Mouse (Mus musculus) kidney, embryonic 16.5 days (tissue): ENCODE results near the gene Gstm2. TPM values are rescaled to one million over a fixed set of nuclear protein-coding genes. Genes with fewer than 3 reads are reported as not detected.
"Not testable (repeated sequence)": the region's sequence is repeated elsewhere in the genome, so short reads cannot be mapped to it uniquely, and the experiment has no call there.

ENCODE experiments used
- ATAC-seq: fragments of 200-750 bp; cut with Nextera tagmentation; 2 replicates; pipeline ENCODE4 v1.8.0; 2017; ENCODE audit warnings: moderate TSS enrichment; ENCODE audit not compliant: low FRiP score, low TSS enrichment
- H3K27ac ChIP-seq: fragments of 300-500 bp; sonication (generic); 2 replicates; pipeline ENCODE4 v1.5.1; 2014; ENCODE audit warnings: low read length
- H3K27me3 ChIP-seq: fragments of 300-500 bp; sonication (generic); 2 replicates; pipeline ENCODE4 v1.6.1; 2014; ENCODE audit warnings: low read length, control low read depth, mixed read lengths; ENCODE audit not compliant: insufficient read depth
- H3K36me3 ChIP-seq: fragments of 300-500 bp; sonication (generic); 2 replicates; pipeline ENCODE4 v1.6.1; 2014; ENCODE audit warnings: low read length, control low read depth, mixed read lengths; ENCODE audit not compliant: insufficient read depth
- H3K4me1 ChIP-seq: fragments of 300-500 bp; sonication (generic); 2 replicates; pipeline ENCODE4 v1.6.1; 2014; ENCODE audit warnings: low read length, control low read depth, mixed read lengths; ENCODE audit not compliant: insufficient read depth
- H3K4me2 ChIP-seq: fragments of 300-500 bp; sonication (generic); replicated peaks from 2 replicates; pipeline ENCODE4 v1.6.1; 2014; ENCODE audit warnings: low read depth, low read length
- H3K4me3 ChIP-seq: fragments of 300-500 bp; sonication (generic); 2 replicates; pipeline ENCODE4 v1.5.1; 2014; ENCODE audit warnings: mild to moderate bottlenecking, low read length
- H3K9ac ChIP-seq: fragments of 300-500 bp; sonication (generic); replicated peaks from 2 replicates; pipeline ENCODE4 v1.6.1; 2014; ENCODE audit warnings: low read length
- H3K9me3 ChIP-seq: fragments of 300-500 bp; sonication (generic); 2 replicates; pipeline ENCODE4 v1.6.1; 2016; ENCODE audit warnings: low read length, control low read depth
- WGBS: fragments of 180-500 bp; shearing (Covaris S2); extraction: QIAGEN DNeasy Blood & Tissue Kit; methylation state at CpG from one replicate; pipeline ENCODE4 v1.1.7; 2014; 5-methylcytosine and 5-hydroxymethylcytosine counted together
- polyA plus RNA-seq: library from polyadenylated mRNA; unstranded; fragments of >200 nt; fragmentation: Nextera tagmentation; extraction: Ambion mirVana; gene quantifications from 2 replicates; pipeline ENCODE4 v1.2.1, GENCODE M21; 2015

Gene Gstm2
- 115 and 132 TPM in 2 replicates for polyA plus RNA-seq

DNA sequence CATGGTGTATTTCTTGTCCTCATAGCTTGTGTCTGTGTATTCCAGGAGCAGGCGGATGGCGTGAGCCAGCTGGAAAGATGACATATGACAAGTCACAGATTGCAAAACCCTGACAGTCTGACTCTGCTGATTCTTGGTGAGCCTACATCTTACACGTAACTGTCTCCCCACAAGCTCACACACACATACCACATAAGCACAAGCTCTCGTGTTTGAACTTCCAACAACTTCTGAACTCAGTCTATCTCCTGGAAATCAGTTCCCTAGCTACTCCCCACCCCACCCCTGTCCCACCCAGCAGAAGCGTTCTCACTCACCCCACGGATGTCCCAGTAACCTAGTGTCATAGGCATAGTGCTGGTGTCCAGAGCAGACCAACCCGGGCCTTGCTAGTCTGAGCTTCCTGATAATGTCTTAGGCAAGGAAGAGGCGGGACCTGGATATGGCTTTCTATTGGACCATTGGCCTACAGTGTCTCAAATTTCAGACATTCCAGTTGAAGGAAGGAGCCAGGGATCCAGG is at the start of gene Gstm2:
Gene Gstm2 (minus strand): TSS at position 413 of the 522 bp plus-strand sequence.
- peak; percentile 95 for ATAC-seq

DNA sequence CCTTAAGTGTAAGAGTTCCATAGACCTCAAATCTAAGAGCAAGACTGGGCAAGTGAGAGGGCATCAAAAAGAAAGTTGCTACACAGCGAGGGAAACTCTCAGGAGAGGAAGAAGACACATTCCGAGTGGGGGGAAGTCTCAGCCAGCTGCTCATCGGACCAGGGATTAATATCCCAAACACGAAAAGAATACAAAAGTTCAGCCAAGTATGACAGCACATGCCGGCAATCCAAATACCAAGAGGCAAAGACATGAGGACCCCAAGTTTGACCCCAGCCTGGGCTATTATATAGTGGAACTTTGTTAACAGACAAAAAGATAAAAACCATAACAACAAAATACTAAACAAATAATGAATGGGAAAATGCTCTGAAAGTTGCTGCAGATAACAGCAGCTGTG is 46.9 kb upstream of the Gstm2 start:
- Histone ChIP-seq H3K4me1 (no peaks in the 10 kb centered on the region), H3K4me2 (no peak overlapping the region), H3K27ac (no peak overlapping the region), H3K4me3 (no peak overlapping the region), H3K27me3 (no peaks in the 10 kb centered on the region), H3K9me3 (no peaks in the 10 kb centered on the region), H3K36me3 (no peaks in the 10 kb centered on the region), H3K9ac (no peak overlapping the region)
- WGBS = 44% methylated on average over 5 of the region's 5 CpGs
- no peak for ATAC-seq

More for the DNA sequence above, at the start of gene Gstm2:
- Histone ChIP-seq H3K4me2 (peak within 1 kb of the TSS; percentile 50), H3K27me3 (no peaks in the 10 kb centered on the region), H3K9me3 (no peaks in the 10 kb centered on the region), H3K9ac (no peak within 1 kb of the TSS), H3K27ac (peak within 1 kb of the TSS; percentile 32), H3K4me1 (peaks cover 16% of the 10 kb centered on the region), H3K4me3 (peak within 1 kb of the TSS; percentile 32; the same call in 1 of the 2 replicates), H3K36me3 (no peaks in the 10 kb centered on the region)
- 39% methylated on average over 8 of the region's 8 CpGs for WGBS

DNA sequence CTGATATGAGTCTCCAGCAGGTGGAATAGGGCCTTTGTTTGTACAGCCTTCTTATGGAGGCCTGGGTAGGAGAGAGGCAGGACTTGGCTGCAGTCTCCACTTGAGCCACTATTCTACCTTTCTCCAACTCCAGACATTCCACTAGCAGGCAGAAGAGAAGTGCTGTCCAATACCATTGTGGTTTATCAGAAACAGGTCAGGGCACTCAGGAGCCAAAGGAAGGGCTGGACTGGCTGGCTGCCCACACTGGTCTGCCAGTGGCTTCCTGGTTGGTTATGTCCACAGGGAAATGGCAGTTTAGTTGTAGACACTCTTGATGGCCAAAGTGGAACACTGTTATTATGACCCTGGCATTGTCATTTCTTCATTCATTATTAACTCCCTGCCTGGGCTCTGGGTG is 45.9 kb upstream of the Gstm2 start:
- Histone ChIP-seq H3K27me3 (no peaks in the 10 kb centered on the region), H3K4me3 (no peak overlapping the region), H3K9me3 (no peaks in the 10 kb centered on the region), H3K9ac (no peak overlapping the region), H3K4me1 (no peaks in the 10 kb centered on the region), H3K4me2 (no peak overlapping the region), H3K36me3 (no peaks in the 10 kb centered on the region), H3K27ac (no peak overlapping the region)
- ATAC-seq = no peak

DNA sequence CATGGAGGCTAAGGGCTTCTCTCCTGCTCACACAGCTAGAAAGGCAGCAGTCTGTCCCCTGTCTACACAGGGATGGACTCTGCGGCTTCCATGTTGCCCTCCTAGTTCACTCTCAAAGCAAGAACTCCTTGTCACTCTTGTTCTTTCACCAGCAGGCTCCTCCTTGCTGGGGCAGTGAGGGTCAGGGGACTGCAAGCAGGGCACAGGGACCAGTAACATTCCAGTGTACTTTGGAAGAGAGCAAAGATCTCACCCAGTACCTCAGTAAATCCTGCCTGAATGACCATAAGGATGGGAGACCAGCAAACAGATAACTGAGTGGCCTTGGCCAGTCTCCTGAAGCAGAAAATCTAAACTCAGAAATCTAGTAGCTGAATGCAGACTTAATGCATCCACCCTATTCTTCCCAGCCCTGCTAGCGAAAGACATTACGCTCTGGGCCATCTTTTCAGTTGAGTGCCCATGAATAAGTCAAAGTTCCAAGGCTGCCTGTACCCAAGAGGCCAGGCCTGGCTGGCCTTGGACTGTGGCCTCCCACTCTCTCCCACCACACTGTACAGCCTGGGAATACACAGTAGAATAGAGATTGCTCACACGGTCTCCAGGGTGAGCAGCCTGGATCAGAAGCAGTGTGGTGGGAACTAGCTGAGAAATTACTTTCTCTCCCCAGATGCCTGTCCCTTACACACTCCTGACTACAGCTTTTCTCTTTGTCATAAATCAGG is 42.5 kb upstream of the Gstm2 start:
- H3K9me3 ChIP-seq = no peaks in the 10 kb centered on the region
- H3K9ac ChIP-seq = no peak overlapping the region
- H3K27ac ChIP-seq = no peak overlapping the region
- peak; percentile 64 for ATAC-seq
- no peak overlapping the region for H3K4me2 ChIP-seq
- H3K4me1 ChIP-seq = no peaks in the 10 kb centered on the region
- H3K4me3 ChIP-seq = no peak overlapping the region
- no peaks in the 10 kb centered on the region for H3K36me3 ChIP-seq
- WGBS = 70% methylated on average over 4 of the region's 4 CpGs
- no peaks in the 10 kb centered on the region for H3K27me3 ChIP-seq

DNA sequence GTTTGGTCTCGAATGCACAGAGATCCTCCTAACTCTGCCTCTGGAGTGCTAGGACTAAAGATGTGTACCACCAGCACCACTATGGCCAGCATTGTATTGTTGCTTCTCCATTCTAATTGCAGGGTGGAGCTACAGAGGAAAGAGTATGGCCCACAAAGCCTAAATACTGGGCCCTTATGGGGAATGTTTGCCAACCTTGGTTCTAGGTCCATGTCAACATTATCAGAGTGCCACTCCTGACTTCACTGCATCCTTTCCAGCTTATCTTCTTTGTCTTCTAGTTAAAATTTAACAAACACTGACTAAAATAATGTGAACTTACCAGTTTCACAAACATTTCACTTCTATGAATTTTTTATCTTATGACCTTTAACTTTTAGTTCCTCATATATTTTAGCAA is 40.3 kb upstream of the Gstm2 start:
- H3K27ac ChIP-seq = no peak overlapping the region
- no peak for ATAC-seq
- 85% methylated on average over 1 of the region's 1 CpGs for WGBS

DNA sequence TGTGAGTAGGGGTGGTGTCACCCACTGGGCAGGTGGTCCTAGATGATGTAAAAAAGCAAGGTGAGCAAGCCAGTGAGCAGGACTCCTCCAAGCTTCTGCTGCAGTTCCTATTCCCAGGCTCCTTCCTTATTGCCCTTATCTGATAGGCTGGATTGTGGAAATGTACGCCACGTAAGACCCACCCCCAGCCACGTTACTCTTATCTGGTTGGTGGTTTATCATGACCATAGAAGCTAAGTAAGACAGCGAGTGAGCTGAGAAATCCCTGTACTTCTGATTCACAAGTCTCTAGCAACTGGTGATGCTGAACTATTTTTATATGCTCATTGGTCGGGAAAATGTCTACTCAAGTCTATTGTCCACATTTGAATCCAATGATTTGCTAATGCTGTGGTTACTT is 39.8 kb upstream of the Gstm2 start:
- H3K27me3 ChIP-seq = no peaks in the 10 kb centered on the region
- no peaks in the 10 kb centered on the region for H3K4me1 ChIP-seq
- no peak overlapping the region for H3K4me3 ChIP-seq
- no peak overlapping the region for H3K9ac ChIP-seq
- WGBS = 80% methylated on average over 5 of the region's 5 CpGs
- H3K27ac ChIP-seq = no peak overlapping the region
- ATAC-seq = no peak
- no peaks in the 10 kb centered on the region for H3K9me3 ChIP-seq
- H3K4me2 ChIP-seq = no peak overlapping the region
- H3K36me3 ChIP-seq = no peaks in the 10 kb centered on the region

More for the DNA sequence above, 40.3 kb upstream of the Gstm2 start:
- no peaks in the 10 kb centered on the region for H3K9me3 ChIP-seq
- no peaks in the 10 kb centered on the region for H3K4me1 ChIP-seq
- H3K36me3 ChIP-seq = no peaks in the 10 kb centered on the region
- H3K4me2 ChIP-seq = no peak overlapping the region
- no peak overlapping the region for H3K4me3 ChIP-seq
- no peak overlapping the region for H3K9ac ChIP-seq
- H3K27me3 ChIP-seq = no peaks in the 10 kb centered on the region

DNA sequence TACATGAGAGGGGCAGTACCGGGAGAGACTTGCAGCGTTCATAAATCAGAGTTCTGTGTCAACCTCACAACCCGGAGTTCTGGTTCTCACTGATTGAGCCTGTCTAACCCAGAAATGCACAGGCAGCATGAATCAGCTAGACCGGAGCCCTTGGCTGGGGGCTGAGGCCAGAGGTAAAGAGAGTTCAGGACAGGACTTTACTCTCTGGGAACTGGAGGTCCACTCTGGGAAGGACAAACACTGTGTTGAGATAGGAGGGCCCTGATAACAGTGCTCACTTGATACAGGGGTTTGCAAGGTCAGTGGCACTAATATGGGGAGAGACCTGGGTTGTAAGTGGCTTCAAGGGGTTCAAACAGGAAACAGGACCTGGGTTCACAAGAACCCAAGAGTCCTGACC is 39.1 kb upstream of the Gstm2 start:
- Histone ChIP-seq H3K36me3 (no peaks in the 10 kb centered on the region), H3K9me3 (no peaks in the 10 kb centered on the region), H3K4me3 (no peak overlapping the region), H3K27me3 (no peaks in the 10 kb centered on the region), H3K9ac (no peak overlapping the region), H3K27ac (no peak overlapping the region), H3K4me2 (no peak overlapping the region), H3K4me1 (no peaks in the 10 kb centered on the region)
- no peak for ATAC-seq
- WGBS = 38% methylated on average over 4 of the region's 4 CpGs

DNA sequence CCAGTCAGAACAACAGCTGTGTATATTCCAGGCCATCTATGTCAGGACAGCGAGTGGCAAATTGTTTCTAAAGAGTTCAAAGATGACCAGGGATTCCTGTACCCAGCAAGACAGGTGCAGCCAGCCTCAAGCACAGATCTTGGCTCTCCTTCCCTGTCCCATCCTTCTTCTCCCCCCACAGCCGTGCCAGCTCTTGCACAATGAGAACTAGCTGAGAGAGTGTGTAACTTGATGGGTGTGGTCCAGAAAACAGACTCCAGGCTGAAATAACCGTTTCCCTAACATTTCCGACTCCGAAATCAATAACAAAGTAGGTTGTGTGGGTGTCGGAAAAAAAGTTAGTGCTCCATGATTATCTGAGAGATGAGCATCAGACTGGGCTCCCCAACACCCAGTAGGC is 36.4 kb upstream of the Gstm2 start:
- Histone ChIP-seq H3K27me3 (no peaks in the 10 kb centered on the region), H3K36me3 (no peaks in the 10 kb centered on the region), H3K27ac (no peak overlapping the region), H3K4me3 (no peak overlapping the region), H3K9me3 (no peaks in the 10 kb centered on the region), H3K4me1 (peaks cover 7% of the 10 kb centered on the region), H3K9ac (no peak overlapping the region), H3K4me2 (no peak overlapping the region)
- 79% methylated on average over 6 of the region's 6 CpGs for WGBS
- no peak for ATAC-seq

DNA sequence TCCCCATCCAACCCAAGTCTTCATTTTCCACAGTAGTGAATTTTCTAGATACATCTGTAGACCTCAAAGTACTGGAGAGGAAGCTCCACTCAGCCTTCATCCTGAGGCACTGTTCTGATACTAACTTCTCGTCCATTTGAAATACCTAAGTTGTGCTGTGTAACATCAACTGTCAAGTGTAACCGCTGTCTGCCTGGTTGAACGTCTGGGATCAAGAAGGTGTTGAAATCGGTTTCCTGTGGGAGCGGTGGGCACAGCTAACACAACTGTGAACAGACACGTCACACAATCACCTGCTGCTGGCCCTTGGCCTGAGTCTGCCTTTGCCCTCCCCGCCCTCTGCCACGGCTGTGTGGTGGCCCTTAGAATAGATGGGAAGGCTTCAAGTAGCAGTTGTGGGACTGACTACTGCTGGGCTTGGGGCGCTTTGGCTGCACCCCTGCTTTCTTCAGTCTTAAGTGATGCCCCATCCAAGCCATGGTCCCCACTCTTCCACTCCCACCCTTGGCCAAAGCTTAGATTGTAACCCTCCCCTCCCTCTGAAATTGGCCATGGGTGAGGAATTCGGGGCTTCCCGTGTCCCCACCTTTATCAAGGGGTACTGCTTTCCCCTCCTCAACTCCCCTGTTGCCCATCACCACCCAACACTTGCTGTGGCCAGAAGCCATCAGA is 34.2 kb upstream of the Gstm2 start:
- H3K27ac ChIP-seq, ATAC-seq, H3K4me2 ChIP-seq, H3K27me3 ChIP-seq, H3K36me3 ChIP-seq, H3K4me3 ChIP-seq, H3K9me3 ChIP-seq, H3K9ac ChIP-seq: not testable (repeated sequence)
- peaks cover 13% of the 10 kb centered on the region for H3K4me1 ChIP-seq
- 72% methylated on average over 11 of the region's 11 CpGs for WGBS

DNA sequence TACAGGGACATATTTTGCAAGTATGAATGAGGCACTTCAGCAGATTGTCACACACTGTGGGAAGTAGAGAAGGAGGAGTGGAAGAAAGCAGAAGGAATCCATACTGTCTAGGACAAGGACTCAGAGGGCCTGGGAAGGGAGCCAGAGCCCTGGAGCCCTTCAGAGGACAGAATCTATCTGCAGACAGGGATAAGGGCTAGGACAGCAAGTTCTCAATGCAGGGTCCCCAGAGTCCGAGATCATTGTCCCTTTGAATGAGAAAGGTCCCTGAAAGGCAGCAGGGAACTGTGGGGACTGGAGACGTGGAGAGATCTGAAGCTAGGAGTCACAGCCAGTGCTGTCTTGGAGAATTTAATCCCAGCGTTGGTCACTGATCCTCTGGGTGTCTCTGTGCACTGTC is 33.0 kb upstream of the Gstm2 start:
- H3K4me3 ChIP-seq, H3K4me2 ChIP-seq, H3K9ac ChIP-seq, H3K36me3 ChIP-seq, H3K27me3 ChIP-seq, H3K9me3 ChIP-seq, ATAC-seq, H3K27ac ChIP-seq: not testable (repeated sequence)
- peaks cover 13% of the 10 kb centered on the region for H3K4me1 ChIP-seq
- 75% methylated on average over 3 of the region's 3 CpGs for WGBS
